Mouse (Mus musculus): ENCODE results near the gene Mdm2.
"Not testable (repeated sequence)": the region's sequence is repeated elsewhere in the genome, so short reads cannot be mapped to it uniquely, and the experiment has no call there.

The Mdm2 gene

DNA sequence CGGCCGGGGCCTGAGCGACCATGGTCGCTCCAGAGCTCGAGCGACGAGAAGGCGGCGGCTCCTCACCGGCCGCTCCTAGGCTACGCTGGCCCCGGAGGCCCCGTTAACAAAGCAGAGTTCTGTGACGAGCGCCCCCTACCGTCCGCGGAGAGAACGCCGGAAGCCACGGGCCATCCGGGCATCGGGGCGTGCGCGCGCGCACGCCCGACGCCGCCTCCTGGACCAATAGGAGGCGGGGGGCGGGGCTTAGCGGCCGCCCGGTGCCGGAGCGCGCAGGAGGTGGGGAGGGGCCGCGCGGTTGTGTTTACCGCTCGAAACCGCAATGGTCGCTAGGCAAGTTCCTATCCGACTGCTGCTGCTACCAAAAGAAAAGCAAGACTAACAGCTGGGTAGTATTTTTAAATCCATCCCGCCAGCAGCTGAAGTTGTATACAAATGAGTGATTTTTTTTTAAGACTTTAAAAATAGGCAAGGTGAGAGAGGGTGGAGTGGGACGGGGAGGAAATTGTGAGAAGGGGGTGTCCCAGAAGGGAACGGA is at the start of gene Mdm2:
Mdm2 (minus strand) TSS at position 155 of the 538 bp plus-strand sequence.
- DNase-seq (ENCODE audit: low spot score): peak; percentile 96

DNA sequence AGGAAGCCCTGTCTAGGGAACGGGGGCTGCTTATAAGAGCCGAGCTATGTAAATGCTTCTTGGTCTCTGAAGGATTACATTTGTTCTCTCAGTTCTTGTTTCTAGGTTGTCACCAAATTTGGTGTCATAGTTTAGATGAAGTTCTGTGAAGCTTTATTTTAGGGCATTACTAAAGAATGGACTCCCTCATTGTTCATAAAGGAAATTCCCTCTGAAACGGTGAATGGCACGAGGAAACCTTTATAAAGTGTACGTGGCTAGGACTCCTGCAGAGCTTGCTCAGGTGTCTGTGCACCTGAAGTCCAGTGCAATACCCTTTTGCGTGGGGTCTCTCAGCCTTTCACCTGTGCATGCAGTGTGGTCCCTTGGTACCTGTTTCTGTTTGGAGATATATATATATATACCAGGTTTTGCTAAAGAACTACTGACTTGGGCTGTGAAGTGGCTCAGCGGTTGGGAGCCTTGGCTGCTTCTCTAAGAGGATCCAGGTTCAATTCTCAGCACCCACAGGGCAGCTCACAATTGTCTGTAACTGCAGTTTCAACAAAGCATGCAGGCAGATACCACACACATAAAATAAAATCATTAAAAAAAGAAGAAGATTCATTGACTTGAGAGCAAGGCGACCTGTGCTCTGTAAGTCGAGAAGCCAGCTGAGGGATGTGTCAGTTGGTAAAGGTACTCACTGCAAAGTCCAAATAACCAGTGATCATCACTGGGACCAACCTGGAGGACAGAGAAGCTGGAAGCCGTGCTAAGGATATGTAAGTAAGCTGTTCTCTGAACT is 49.5 kb upstream of the Mdm2 start:
- no peak for DNase-seq (ENCODE audit: low spot score)

- DNase-seq (ENCODE audit: low spot score): no peak
These were observed 48.5 kb upstream of the Mdm2 start for GRCm38 (mm10) chr10:117758749-117759727.

- DNase-seq (ENCODE audit: low spot score): not testable (repeated sequence)
These were observed 47.8 kb upstream of the Mdm2 start for GRCm38 (mm10) chr10:117758344-117758743.

- DNase-seq (ENCODE audit: low spot score): no peak
These were observed 47.3 kb upstream of the Mdm2 start for GRCm38 (mm10) chr10:117757796-117758342.

GRCm38 (mm10) chr10:117757259-117757658 is 46.7 kb upstream of the Mdm2 start:
- DNase-seq (ENCODE audit: low spot score): no peak

- no peak for DNase-seq (ENCODE audit: low spot score)
These were observed 46.2 kb upstream of the Mdm2 start for GRCm38 (mm10) chr10:117756784-117757183.

GRCm38 (mm10) chr10:117755799-117756467 is 45.4 kb upstream of the Mdm2 start:
- no peak for DNase-seq (ENCODE audit: low spot score)

- DNase-seq (ENCODE audit: low spot score): no peak
These were observed 44.7 kb upstream of the Mdm2 start for GRCm38 (mm10) chr10:117755086-117755798.

DNA sequence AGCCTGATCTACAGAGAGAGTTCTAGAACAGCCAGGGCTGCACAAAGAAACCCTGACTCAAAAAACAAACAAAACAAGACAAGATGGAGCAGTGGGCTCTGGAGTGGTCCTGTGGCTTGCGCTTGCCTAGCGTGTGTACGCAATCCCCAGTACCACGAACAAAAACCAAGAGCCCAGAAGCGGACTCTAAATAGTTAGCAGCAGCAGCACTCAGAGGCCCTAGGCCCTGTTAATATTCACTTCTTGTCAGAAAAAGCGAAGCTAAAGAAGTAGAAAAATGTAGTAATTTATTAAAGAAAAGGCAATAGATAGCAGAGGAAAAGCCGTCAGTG is 44.0 kb upstream of the Mdm2 start:
- DNase-seq (ENCODE audit: low spot score): no peak

DNA sequence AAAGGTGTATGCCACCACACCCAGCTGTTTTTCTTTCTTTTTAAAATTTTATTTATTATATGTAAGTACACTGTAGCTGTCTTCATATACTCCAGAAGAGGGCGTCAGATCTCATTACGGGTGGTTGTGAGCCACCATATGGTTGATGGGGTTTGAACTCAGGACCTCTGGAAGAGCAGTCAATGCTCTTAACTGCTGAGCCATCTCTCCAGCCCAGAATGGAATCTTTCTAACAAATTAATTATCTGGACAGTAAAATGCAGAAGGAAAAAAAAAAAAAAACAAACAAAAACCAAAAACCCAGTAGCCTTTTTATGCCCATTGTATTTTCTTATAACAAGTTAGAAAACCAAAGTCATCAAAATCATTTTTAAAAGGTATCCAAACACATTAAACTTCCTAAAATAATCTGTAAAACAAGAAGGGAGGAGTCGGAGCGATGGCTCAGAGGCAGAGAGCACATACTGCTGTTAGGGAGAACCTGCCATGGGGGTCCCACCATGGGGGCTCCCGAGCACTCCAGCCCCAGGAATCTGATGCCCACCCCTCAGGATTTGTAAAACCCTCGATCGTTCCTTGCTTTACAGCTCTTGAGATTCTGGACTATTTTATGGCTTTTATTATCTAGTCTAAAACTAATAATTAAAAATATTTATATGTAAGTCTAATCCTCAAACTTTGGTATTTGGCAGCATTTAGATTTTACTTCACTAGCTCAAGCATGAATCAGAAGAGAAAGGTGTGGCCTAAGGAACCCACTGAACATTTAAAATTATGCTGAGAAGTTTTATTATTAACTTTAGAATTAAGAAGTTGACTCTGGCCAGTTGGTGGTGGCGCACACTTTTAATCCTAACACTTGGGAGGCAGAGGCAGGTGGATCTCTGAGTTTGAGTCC is 43.4 kb upstream of the Mdm2 start:
- DNase-seq (ENCODE audit: low spot score): no peak

DNA sequence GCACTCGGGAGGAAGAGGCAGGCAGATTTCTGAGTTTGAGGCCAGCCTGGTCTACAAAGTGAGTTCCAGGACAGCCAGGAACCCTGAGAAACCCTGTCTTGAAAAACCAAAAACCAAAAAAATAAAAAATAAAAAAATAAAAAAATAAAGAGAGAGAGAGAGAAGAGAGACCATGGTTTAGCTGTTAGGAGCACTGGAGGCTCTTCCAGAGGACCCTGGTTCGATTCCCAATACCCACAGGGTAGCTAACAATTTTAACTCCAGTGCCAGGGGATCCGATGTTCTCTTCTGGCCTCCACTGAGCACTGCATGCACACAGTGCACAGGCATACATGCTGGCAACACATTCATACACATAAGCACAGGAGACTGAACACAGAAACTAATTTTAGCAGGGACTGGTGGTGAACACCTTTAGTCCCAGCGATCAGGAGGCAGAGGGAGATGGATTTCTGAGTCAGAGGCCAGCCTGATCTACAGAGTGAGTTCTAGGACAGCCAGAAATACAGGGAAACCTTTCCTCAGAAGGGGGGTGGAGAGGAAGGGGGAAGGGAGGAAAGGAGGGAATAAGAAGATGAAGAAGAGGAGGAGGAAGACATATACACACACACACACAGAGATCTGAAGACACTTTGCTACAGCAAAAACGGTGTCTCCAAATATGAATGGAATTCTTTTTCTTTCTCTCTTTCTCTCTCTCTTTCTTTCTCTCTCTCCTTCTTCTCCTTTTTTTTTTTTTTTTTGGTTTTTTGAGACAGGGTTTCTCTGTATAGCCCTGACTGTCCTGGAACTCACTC is 42.5 kb upstream of the Mdm2 start:
- DNase-seq (ENCODE audit: low spot score): no peak

DNA sequence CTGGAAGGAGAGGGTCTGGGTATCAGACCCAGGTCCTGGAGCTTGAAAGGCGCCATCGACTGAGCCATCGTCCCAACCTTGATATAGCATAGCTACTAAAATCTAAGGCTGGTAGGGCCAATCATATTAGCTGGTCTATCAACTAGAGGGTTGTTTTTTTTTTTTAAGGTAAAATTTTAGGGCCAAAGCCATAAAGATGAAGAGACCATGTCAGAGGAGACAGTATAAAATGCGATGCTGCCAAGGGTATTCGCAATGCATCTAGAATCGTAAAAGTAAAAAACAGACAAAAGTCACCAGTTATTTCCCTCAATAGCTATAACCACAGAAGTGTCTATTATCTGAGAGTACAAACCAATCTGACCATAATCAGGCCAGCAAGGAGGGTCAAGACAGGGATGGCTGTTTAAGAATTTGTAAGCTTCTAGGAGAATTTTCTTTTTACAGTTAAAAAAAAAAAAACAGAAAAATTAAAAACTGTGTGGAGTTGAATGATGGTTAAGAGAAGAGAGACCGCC is 41.8 kb upstream of the Mdm2 start:
- no peak for DNase-seq (ENCODE audit: low spot score)

DNA sequence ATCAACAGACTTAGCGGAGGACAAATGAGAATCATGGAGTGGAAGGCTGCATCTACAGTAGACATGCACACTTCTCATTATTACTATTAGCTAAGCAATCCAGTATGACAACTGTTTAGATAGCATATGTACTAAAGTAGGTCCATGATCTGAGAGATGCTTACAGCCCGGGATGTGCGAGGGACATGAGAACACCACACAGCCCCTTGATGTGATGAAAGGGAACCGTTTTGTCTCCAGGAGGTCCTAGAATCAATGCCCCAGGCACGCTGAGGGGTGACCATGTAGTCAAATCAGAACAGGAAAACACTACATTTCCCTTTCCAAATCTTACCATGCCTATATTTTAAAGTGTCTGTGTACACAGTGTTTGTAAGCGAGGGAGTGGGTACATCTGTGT is 41.2 kb upstream of the Mdm2 start:
- DNase-seq (ENCODE audit: low spot score): no peak

DNA sequence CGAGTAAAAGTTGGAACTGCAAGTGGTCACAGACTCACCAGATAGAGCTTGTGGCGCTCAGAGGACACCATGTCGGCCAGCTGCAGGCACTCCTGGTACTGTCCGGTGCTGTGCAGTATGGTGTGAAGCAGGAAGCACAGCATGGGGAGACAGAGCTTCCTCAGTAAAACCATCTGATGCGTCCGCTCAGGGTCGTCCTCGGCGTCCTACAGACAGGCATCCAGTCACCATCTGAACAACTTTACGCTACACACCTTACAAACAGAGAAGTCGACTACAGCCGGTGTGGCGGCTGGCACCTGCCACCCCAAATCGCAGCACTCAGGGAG is 40.7 kb upstream of the Mdm2 start:
- DNase-seq (ENCODE audit: low spot score): no peak

GRCm38 (mm10) chr10:117750529-117751281 is 40.1 kb upstream of the Mdm2 start:
- no peak for DNase-seq (ENCODE audit: low spot score)

- no peak for DNase-seq (ENCODE audit: low spot score)
These were observed 39.3 kb upstream of the Mdm2 start for GRCm38 (mm10) chr10:117749787-117750343.

GRCm38 (mm10) chr10:117749050-117749686 is 38.6 kb upstream of the Mdm2 start:
- DNase-seq (ENCODE audit: low spot score): no peak

Data from embryo, embryonic 10.5 days (tissue).